Mouse (Mus musculus) midbrain, embryonic 16.5 days (tissue): Measurements from ENCODE around the gene Gm10112. TPM values are rescaled to one million over a fixed set of nuclear protein-coding genes. Genes with fewer than 3 reads are reported as not detected.
A peak's percentile ranks its signal among the peaks of the same experiment; 100 is the strongest.

Source experiments
- ATAC-seq: fragments of 200-750 bp; cut with Nextera tagmentation; 2 replicates; pipeline ENCODE4 v1.8.0; 2017; ENCODE audit warnings: moderate TSS enrichment
- H3K27ac ChIP-seq: fragments of 300-500 bp; sonication (generic); 2 replicates; pipeline ENCODE4 v1.5.1; 2014; ENCODE audit warnings: mild to moderate bottlenecking, low read length, mixed read lengths
- H3K27me3 ChIP-seq: fragments of 300-500 bp; sonication (generic); 2 replicates; pipeline ENCODE4 v1.6.1; 2014; ENCODE audit warnings: low read depth, low read length, mixed read lengths; ENCODE audit not compliant: control insufficient read depth, insufficient read depth
- H3K36me3 ChIP-seq: fragments of 300-500 bp; sonication (generic); 2 replicates; pipeline ENCODE4 v1.6.1; 2014; ENCODE audit warnings: mild to moderate bottlenecking, low read length, moderate library complexity, mixed read lengths; ENCODE audit not compliant: control insufficient read depth, insufficient read depth
- H3K4me1 ChIP-seq: fragments of 300-500 bp; sonication (generic); 2 replicates; pipeline ENCODE4 v1.6.1; 2014; ENCODE audit warnings: mild to moderate bottlenecking, low read length, mixed read lengths; ENCODE audit not compliant: control insufficient read depth, insufficient read depth
- H3K4me2 ChIP-seq: fragments of 300-500 bp; sonication (generic); 2 replicates; pipeline ENCODE4 v1.6.1; 2014; ENCODE audit warnings: mild to moderate bottlenecking, low read length, mixed read lengths
- H3K4me3 ChIP-seq: fragments of 300-500 bp; sonication (generic); 2 replicates; pipeline ENCODE4 v1.5.1; 2014; ENCODE audit warnings: low read depth, mild to moderate bottlenecking, low read length, moderate library complexity, mixed read lengths
- H3K9ac ChIP-seq: fragments of 300-500 bp; sonication (generic); 2 replicates; pipeline ENCODE4 v1.6.1; 2014; ENCODE audit warnings: low read depth, low read length, mixed read lengths
- H3K9me3 ChIP-seq: fragments of 300-500 bp; sonication (generic); replicated peaks from 2 replicates; pipeline ENCODE4 v1.6.1; 2014; ENCODE audit warnings: mild to moderate bottlenecking, low read length, mixed read lengths; ENCODE audit not compliant: control insufficient read depth, poor library complexity, severe bottlenecking
- WGBS: fragments of 180-500 bp; shearing (Covaris S2); extraction: QIAGEN DNeasy Blood & Tissue Kit; methylation state at CpG from one replicate; pipeline ENCODE4 v1.1.7; 2014; 5-methylcytosine and 5-hydroxymethylcytosine counted together
- polyA plus RNA-seq: library from polyadenylated mRNA; unstranded; fragments of >200 nt; fragmentation: Nextera tagmentation; extraction: Ambion mirVana; gene quantifications from 2 replicates; pipeline ENCODE4 v1.2.1, GENCODE M21; 2015

The Gm10112 gene
- polyA plus RNA-seq, result not detected in 2 replicates

- Histone ChIP-seq H3K9me3 (no peaks in the 10 kb centered on the region), H3K27me3 (no peaks in the 10 kb centered on the region), H3K27ac (no peak within 1 kb of the TSS), H3K4me1 (no peaks in the 10 kb centered on the region), H3K9ac (no peak within 1 kb of the TSS), H3K4me3 (no peak within 1 kb of the TSS), H3K36me3 (no peaks in the 10 kb centered on the region), H3K4me2 (no peak within 1 kb of the TSS)
- 86% methylated on average over 3 of the region's 3 CpGs for WGBS
- no peak for ATAC-seq
Measured at GRCm38 (mm10) chrX:111168040-111168439, at the start of gene Gm10112. Gene Gm10112 (plus strand): TSS chrX:111168340.

GRCm38 (mm10) chrX:111189574-111189973 is 21.4 kb downstream of the Gm10112 start:
- no peak overlapping the region for H3K27ac ChIP-seq
- H3K9me3 ChIP-seq, result no peaks in the 10 kb centered on the region
- H3K4me2 ChIP-seq, result no peak overlapping the region
- H3K9ac ChIP-seq, result no peak overlapping the region
- no peak overlapping the region for H3K4me3 ChIP-seq
- H3K4me1 ChIP-seq, result no peaks in the 10 kb centered on the region
- ATAC-seq, result no peak
- WGBS, result 70% methylated on average over 1 of the region's 1 CpGs
- H3K27me3 ChIP-seq, result no peaks in the 10 kb centered on the region
- no peaks in the 10 kb centered on the region for H3K36me3 ChIP-seq

GRCm38 (mm10) chrX:111196376-111196775 is 28.2 kb downstream of the Gm10112 start:
- Histone ChIP-seq H3K27me3 (no peaks in the 10 kb centered on the region), H3K4me3 (no peak overlapping the region), H3K9ac (no peak overlapping the region), H3K36me3 (no peaks in the 10 kb centered on the region), H3K4me1 (no peaks in the 10 kb centered on the region), H3K27ac (no peak overlapping the region), H3K4me2 (no peak overlapping the region), H3K9me3 (no peaks in the 10 kb centered on the region)
- WGBS, result 3% methylated on average over 2 of the region's 2 CpGs
- no peak for ATAC-seq

- Histone ChIP-seq H3K36me3 (no peaks in the 10 kb centered on the region), H3K9me3 (no peaks in the 10 kb centered on the region), H3K4me2 (peak overlapping the region; percentile 28; the same call in 1 of the 2 replicates), H3K27me3 (no peaks in the 10 kb centered on the region), H3K4me3 (no peak overlapping the region), H3K27ac (no peak overlapping the region), H3K9ac (no peak overlapping the region), H3K4me1 (no peaks in the 10 kb centered on the region)
- peak; percentile 71 for ATAC-seq
- 11% methylated on average over 5 of the region's 5 CpGs for WGBS
Measured at GRCm38 (mm10) chrX:111210225-111210624, 42.1 kb downstream of the Gm10112 start.

Other genes with a start within 250 kb of the Gm10112 start
- not detected in 2 replicates for gene Cylc1, start 57.9 kb upstream of the Gm10112 start, polyA plus RNA-seq